Mouse (Mus musculus) liver, postnatal 0 days (tissue): ENCODE measurements around the gene Cs. TPM values are rescaled to one million over a fixed set of nuclear protein-coding genes. Genes with fewer than 3 reads are reported as not detected.

Source experiments
- ATAC-seq: fragments of 200-750 bp; cut with Nextera tagmentation; 2 replicates; pipeline ENCODE4 v1.8.0; 2017; ENCODE audit warnings: mild to moderate bottlenecking, moderate library complexity
- DNase-seq: peaks from one replicate; pipeline ENCODE4 v3.0.0-alpha.2; 2016
- H3K27ac ChIP-seq: fragments of 300-500 bp; sonication (generic); 2 replicates; pipeline ENCODE4 v1.5.1; 2014; ENCODE audit warnings: antibody characterized with exemption, moderate library complexity, mild to moderate bottlenecking, low read depth
- H3K27me3 ChIP-seq: fragments of 300-500 bp; sonication (generic); 2 replicates; pipeline ENCODE4 v1.6.1; 2014; ENCODE audit warnings: low read length, control low read depth, mixed read lengths; ENCODE audit not compliant: insufficient read depth
- H3K36me3 ChIP-seq: fragments of 300-500 bp; sonication (generic); replicated peaks from 2 replicates; pipeline ENCODE4 v1.6.1; 2014; ENCODE audit warnings: mild to moderate bottlenecking, control low read depth, low read length, moderate library complexity, mixed read lengths; ENCODE audit not compliant: insufficient read depth
- H3K4me1 ChIP-seq: fragments of 300-500 bp; sonication (generic); 2 replicates; pipeline ENCODE4 v1.6.1; 2014; ENCODE audit warnings: antibody characterized with exemption, mild to moderate bottlenecking, control low read depth; ENCODE audit not compliant: insufficient read depth
- H3K4me2 ChIP-seq: fragments of 300-500 bp; sonication (generic); 2 replicates; pipeline ENCODE4 v1.6.1; 2014; ENCODE audit warnings: low read depth, mild to moderate bottlenecking, low read length, moderate library complexity, mixed read lengths
- H3K4me3 ChIP-seq: fragments of 300-500 bp; sonication (generic); 2 replicates; pipeline ENCODE4 v1.5.1; 2014; ENCODE audit warnings: low read depth, low read length
- H3K9ac ChIP-seq: fragments of 300-500 bp; sonication (generic); replicated peaks from 2 replicates; pipeline ENCODE4 v1.6.1; 2014; ENCODE audit warnings: mild to moderate bottlenecking, moderate library complexity
- H3K9me3 ChIP-seq: fragments of 300-500 bp; sonication (generic); 2 replicates; pipeline ENCODE4 v1.6.1; 2016; ENCODE audit warnings: mild to moderate bottlenecking, control low read depth, low read length, mixed read lengths
- CTCF ChIP-seq: sonication (generic); IDR thresholded peaks from 2 replicates; pipeline ENCODE4 v1.5.1; 2016; ENCODE audit warnings: antibody characterized with exemption, low read depth
- EP300 ChIP-seq: IDR thresholded peaks from 2 replicates; pipeline ENCODE4 v1.6.1; 2016; ENCODE audit warnings: antibody characterized with exemption, low read depth, mild to moderate bottlenecking
- WGBS: fragments of 180-500 bp; shearing (Covaris S2); extraction: QIAGEN DNeasy Blood & Tissue Kit; methylation state at CpG from one replicate; pipeline ENCODE4 v1.1.7; 2014; ENCODE audit not compliant: insufficient replicate concordance; 5-methylcytosine and 5-hydroxymethylcytosine counted together
- polyA plus RNA-seq: library from polyadenylated mRNA; unstranded; fragments of >200 nt; fragmentation: Nextera tagmentation; extraction: Ambion mirVana; gene quantifications from 2 replicates; pipeline ENCODE4 v1.2.1, GENCODE M21; 2015

Cs gene
- polyA plus RNA-seq, 1 experiment from 2014 or later = 51.4 TPM

DNA sequence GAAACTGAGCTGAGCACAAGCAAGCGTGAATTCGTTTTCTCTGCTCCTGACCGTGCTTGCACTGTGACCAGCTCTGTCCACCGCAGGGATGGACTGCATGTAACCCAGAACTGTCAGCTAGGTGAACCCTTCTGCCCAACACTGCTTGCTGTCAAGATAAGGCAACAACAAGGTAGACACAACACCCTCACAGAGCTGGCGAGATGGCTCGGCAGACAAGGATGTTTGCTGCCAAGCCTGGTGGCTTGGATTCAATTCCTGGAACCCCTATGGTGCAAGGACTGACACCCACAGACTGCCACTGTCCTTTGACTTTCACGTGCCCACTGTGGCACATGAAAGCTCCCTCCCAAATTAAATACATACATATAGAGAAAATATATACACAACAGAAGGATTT, 66.4 kb downstream of the Cs start:
- ATAC-seq (no peak), DNase-seq (no peak)
- no peak overlapping the region for H3K4me2 ChIP-seq
- H3K9me3 ChIP-seq = no peaks in the 10 kb centered on the region
- TF ChIP-seq CTCF = no peak
- TF ChIP-seq EP300 = no peak
- no peak overlapping the region for H3K27ac ChIP-seq
- H3K4me3 ChIP-seq = no peak overlapping the region
- H3K9ac ChIP-seq = no peak overlapping the region
- 87% methylated on average over 7 of the region's 7 CpGs for WGBS
- H3K36me3 ChIP-seq = peaks cover 12% of the 10 kb centered on the region
- H3K27me3 ChIP-seq = no peaks in the 10 kb centered on the region
- H3K4me1 ChIP-seq = no peaks in the 10 kb centered on the region; the same call in none of the 2 replicates

DNA sequence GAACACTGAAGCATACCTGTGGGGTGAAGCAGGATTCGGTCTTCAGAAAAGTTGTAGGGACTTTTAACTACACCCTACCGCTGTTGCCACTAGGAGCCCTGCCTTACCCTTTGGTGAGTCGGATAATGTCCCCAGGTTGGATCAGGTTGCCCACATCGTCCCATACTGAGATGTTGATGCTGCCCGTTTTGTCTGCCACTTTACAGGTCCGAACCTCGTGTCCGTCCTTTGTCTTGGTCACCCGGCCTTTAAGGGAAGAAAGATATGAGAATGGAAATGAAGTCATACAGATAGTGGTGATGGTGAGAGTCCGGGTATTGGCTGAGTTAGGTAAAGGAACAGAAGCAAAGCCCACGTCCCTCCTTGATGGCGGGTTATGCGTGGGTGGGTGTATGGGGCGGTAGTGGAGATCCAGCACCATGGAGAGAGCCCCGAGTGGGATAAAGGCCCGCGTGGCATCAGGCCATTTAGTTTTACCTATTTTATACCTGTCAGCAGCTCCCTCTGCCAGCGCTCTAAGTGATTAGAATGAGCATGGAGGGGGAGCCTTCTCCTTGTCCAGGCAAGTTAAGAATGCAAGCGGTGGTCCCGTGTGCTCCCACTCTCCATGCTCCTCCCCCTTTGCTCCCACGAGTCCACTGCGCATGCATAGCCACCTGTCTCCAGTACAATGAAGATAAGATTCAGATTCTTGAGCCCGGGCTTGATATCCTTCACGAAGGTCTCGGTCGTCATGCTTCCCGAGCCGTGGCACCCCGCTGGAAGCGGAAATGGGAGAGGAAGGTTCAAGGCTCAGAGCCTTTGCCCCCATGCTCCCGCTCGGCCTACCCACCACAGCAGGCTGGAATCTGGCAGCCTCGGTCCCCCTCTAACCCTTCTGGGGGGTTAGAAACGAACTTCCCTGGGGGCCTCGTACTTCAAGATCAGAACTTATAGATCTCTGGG, 71.3 kb downstream of the Cs start:
- Histone ChIP-seq H3K9me3 (no peaks in the 10 kb centered on the region), H3K36me3 (peaks cover 12% of the 10 kb centered on the region), H3K4me1 (peaks cover 26% of the 10 kb centered on the region), H3K4me3 (peak overlapping the region; percentile 78), H3K27ac (peak overlapping the region; percentile 48), H3K9ac (peak overlapping the region; percentile 78), H3K27me3 (no peaks in the 10 kb centered on the region), H3K4me2 (peak overlapping the region; percentile 94)
- WGBS = 18% methylated on average over 35 of the region's 35 CpGs
- no peak for TF ChIP-seq CTCF
- no peak for TF ChIP-seq EP300
- no peak; the same call in 1 of the 2 replicates for ATAC-seq
- no peak for DNase-seq

DNA sequence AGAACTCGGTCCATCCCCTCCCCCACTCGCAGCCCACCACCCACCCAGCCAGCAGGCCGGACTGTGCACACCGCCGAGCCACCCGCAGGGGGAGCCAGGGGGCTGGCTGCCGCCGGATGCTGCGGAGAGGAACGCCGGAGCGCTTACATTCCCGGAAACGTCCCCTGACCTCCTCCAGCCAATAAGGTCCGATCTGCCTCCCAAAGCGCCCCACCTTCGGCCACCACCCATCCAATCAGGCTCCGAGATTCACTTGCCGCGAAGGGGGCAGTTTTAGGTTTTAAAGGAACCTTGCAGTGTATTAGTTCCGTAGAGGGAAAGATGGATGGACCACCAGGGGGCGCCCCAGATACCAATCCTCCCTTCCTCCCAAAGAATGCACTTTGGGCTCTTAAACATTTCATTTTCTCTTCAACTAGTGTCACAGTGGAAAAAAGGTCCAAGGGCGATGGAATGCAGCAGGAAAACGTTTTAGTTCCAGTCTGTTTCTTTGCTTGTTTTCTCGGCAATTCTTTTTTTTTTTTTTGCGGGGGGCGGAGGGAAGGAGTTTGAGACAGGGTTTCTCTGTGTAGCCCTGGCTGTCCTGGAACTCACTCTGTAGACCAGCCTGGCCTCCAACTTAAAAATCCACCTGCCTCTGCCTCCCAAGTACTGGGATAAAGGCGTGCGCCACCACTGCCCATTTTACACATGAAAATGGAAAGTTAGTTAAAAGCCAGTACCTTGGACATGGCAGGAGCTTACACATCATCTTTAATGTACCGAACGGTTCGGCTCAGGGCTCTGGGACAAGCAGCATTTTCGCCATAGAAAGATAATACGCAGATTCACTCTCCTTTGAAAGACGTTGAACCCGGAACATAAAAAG, 72.4 kb downstream of the Cs start:
- Histone ChIP-seq H3K36me3 (peaks cover 15% of the 10 kb centered on the region), H3K4me3 (peak overlapping the region; percentile 78), H3K4me1 (peaks cover 30% of the 10 kb centered on the region), H3K9me3 (no peaks in the 10 kb centered on the region), H3K9ac (peak overlapping the region; percentile 82), H3K27me3 (no peaks in the 10 kb centered on the region), H3K4me2 (peak overlapping the region; percentile 94), H3K27ac (peak overlapping the region; percentile 86)
- peak; percentile 56; the same call in 1 of the 2 replicates for TF ChIP-seq EP300
- peak; percentile 82 for TF ChIP-seq CTCF
- peak; percentile 96 for DNase-seq
- ATAC-seq = peak; percentile 88
- 4% methylated on average over 36 of the region's 36 CpGs for WGBS

DNA sequence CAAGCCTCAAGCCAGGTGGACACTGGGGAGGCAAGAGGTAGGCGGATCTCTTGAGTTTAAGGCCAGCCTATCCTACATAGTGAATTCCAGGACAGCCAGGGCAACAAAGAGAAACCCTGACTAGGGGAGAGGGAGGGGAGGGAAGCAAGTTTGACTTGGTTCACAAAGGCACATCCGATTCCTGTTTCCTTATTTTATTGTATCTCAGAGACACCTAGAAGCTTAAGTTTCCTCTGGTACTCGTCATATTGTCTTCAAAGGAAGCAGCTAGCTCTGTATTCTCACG, 73.0 kb downstream of the Cs start:
- Histone ChIP-seq H3K27ac (peak overlapping the region; percentile 86), H3K4me3 (peak overlapping the region; percentile 78), H3K36me3 (peaks cover 16% of the 10 kb centered on the region), H3K9ac (peak overlapping the region; percentile 82), H3K4me2 (peak overlapping the region; percentile 94), H3K4me1 (peaks cover 30% of the 10 kb centered on the region), H3K9me3 (no peaks in the 10 kb centered on the region), H3K27me3 (no peaks in the 10 kb centered on the region)
- TF ChIP-seq EP300 (no peak), CTCF (no peak)
- DNase-seq (no peak), ATAC-seq (no peak)
- 19% methylated on average over 4 of the region's 4 CpGs for WGBS

DNA sequence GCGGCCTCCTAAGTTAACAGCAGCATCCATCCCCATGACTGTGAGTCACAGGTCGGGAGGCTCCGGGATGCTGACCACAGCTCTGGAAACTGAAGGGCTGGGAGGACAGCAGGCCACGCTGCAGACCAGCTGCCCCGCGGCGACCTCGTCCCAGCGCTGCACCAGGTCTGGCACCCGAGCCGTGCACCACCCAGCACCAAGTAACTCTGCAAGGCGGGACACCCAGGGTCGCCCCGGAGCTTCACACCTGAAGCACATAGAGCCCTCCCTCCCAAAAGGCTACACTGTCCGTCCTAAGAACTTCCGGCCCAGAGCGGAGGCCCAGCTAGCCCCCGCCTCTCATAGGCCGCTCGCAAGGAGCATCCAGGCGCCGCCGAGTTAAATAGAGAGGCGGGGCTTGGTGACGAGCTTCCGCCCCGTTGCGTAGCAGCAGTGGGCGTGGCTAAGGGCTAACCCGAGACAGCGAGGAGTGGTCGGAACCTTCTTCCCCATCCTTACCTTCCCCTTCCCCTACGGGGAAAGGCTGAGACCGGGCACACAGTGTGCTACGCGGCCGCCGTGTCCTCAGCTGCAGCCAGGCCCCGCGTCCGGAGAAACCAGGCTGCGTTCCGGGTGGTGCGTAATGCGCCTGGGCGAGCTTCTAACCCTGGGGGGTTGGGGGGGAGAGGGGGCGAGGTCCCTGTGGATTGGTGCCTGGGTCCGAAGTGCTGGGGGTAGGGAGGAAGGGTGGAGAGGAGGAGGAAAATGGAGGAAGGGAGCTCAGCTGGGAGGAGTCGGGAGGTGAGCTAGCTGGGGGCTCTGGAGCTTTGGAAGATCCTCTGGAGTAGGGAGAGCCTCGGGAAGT, 73.9 kb downstream of the Cs start, which contains the start of the genes Nabp2 and Rnf41:
TSS of gene Nabp2 (minus strand) at position 282 of the 844 bp plus-strand sequence.
TSS of gene Rnf41 (plus strand) at position 447 of the 844 bp plus-strand sequence.
- 1% methylated on average over 50 of the region's 50 CpGs for WGBS
- Histone ChIP-seq H3K9me3 (no peaks in the 10 kb centered on the region), H3K27me3 (no peaks in the 10 kb centered on the region), H3K4me2 (peak within 1 kb of the TSS; percentile 94), H3K4me3 (peak within 1 kb of the TSS; percentile 78), H3K27ac (peak within 1 kb of the TSS; percentile 86), H3K9ac (peak within 1 kb of the TSS; percentile 82), H3K4me1 (peaks cover 30% of the 10 kb centered on the region), H3K36me3 (peaks cover 15% of the 10 kb centered on the region)
- TF ChIP-seq EP300 (peak; percentile 20; the same call in 1 of the 2 replicates), CTCF (0 out of 2 replicates have a peak, but pooled peaks have one; percentile 0)
- ATAC-seq (peak; percentile 78), DNase-seq (peak; percentile 97)
